ENCODE assay signal across 21 mouse cellular contexts in genomic region chr14:28653059-28653930, GRCm38 (mm10).
A peak's percentile ranks its signal among the peaks of the same experiment; 100 is the strongest.
DNase-seq lines count a peak whose midpoint lies in the region; ATAC-seq and TF ChIP-seq lines count a peak whose summit lies in the region.
"Had no signal": no experiment of that assay in that cellular context is flagged by ENCODE, and none has a peak within 500 bp of the region (broad histone marks: within the 10 kb centered on the region; RNA-seq: fewer than 3 reads in every experiment).

No protein-coding gene starts in this region.

- no peak overlapping the region for H3K4me2 ChIP-seq in kidney, embryonic 14.5 days (replicated peaks; ENCODE audit: low read depth, low read length)
- no peak overlapping the region for H3K4me2 ChIP-seq in liver, embryonic 13.5 days
- no peak overlapping the region for H3K4me2 ChIP-seq in midbrain, embryonic 15.5 days
- H3K4me2 ChIP-seq: embryonic facial prominence, embryonic 15.5 days; hindbrain, embryonic 13.5 days had no signal

- no peak for TF ChIP-seq CTCF in kidney, adult 2 months (conservative IDR thresholded peaks at IDR 0.05; ENCODE audit: insufficient read depth, insufficient read length, low read depth, low read length)

- WGBS in kidney, adult 2 months: 52% methylated on average over 10 of the region's 10 CpGs
- WGBS in kidney, embryonic 14.5 days: 68% methylated on average over 10 of the region's 10 CpGs
- 58% methylated on average over 10 of the region's 10 CpGs for WGBS in liver, embryonic 13.5 days (ENCODE audit: insufficient replicate concordance)
- WGBS in midbrain, embryonic 15.5 days: 85% methylated on average over 10 of the region's 10 CpGs

- H3K4me1 ChIP-seq in kidney, adult 2 months (ENCODE audit: control insufficient read depth, insufficient read depth, low read length): no peaks in the 10 kb centered on the region
- no peaks in the 10 kb centered on the region for H3K4me1 ChIP-seq in kidney, embryonic 14.5 days (ENCODE audit: control insufficient read depth, insufficient read depth, low read length)
- no peaks in the 10 kb centered on the region for H3K4me1 ChIP-seq in liver, embryonic 13.5 days (replicated peaks)
- no peaks in the 10 kb centered on the region for H3K4me1 ChIP-seq in midbrain, embryonic 15.5 days
- H3K4me1 ChIP-seq: embryonic facial prominence, embryonic 15.5 days; hindbrain, embryonic 13.5 days had no signal

- DNase-seq in kidney, adult 2 months: peak; percentile 38
- DNase-seq in kidney, postnatal 25 days: peak; percentile 13 to 38
- no peak for DNase-seq in liver, embryonic 13.5 days
- DNase-seq in left cerebral cortex, postnatal 10 days (ENCODE audit: extremely low spot score in 1 of 2, low spot score in 2 of 2): no peak
- DNase-seq in layer of hippocampus, adult 8-10 months (ENCODE audit: low spot score in 2 of 2): no peak
- DNase-seq: adrenal gland, postnatal 14 days; cerebellum, adult 8-10 months; gastrocnemius, postnatal 10 days; right cerebral cortex, adult 18-20 months; right cerebral cortex, postnatal 4 days; thymus, postnatal 14 days had no signal

- H3K9me3 ChIP-seq in kidney, embryonic 14.5 days (ENCODE audit: control insufficient read depth, low read length): no peaks in the 10 kb centered on the region
- no peaks in the 10 kb centered on the region for H3K9me3 ChIP-seq in liver, embryonic 13.5 days (replicated peaks)
- no peaks in the 10 kb centered on the region for H3K9me3 ChIP-seq in midbrain, embryonic 15.5 days
- H3K9me3 ChIP-seq: embryonic facial prominence, embryonic 15.5 days; hindbrain, embryonic 13.5 days had no signal

- no peak overlapping the region for H3K9ac ChIP-seq in kidney, embryonic 14.5 days (ENCODE audit: low read depth, low read length)
- no peak overlapping the region for H3K9ac ChIP-seq in liver, embryonic 13.5 days
- no peak overlapping the region for H3K9ac ChIP-seq in midbrain, embryonic 15.5 days
- H3K9ac ChIP-seq: embryonic facial prominence, embryonic 15.5 days; hindbrain, embryonic 13.5 days had no signal

- no peak overlapping the region for H3K27ac ChIP-seq in kidney, adult 2 months (ENCODE audit: insufficient read depth, low read depth, low read length)
- no peak overlapping the region for H3K27ac ChIP-seq in kidney, embryonic 14.5 days (ENCODE audit: low read depth, low read length)
- H3K27ac ChIP-seq in liver, embryonic 13.5 days: no peak overlapping the region
- no peak overlapping the region for H3K27ac ChIP-seq in midbrain, embryonic 15.5 days
- H3K27ac ChIP-seq: embryonic facial prominence, embryonic 15.5 days; hindbrain, embryonic 13.5 days; left cerebral cortex, adult 2 months; macrophage had no signal

- H3K27me3 ChIP-seq in kidney, adult 2 months (replicated peaks; ENCODE audit: control insufficient read depth, insufficient read depth, low read length): no peaks in the 10 kb centered on the region
- no peaks in the 10 kb centered on the region for H3K27me3 ChIP-seq in kidney, embryonic 14.5 days (ENCODE audit: control insufficient read depth, insufficient read depth, low read length)
- H3K27me3 ChIP-seq in liver, embryonic 13.5 days: no peaks in the 10 kb centered on the region
- H3K27me3 ChIP-seq in midbrain, embryonic 15.5 days (replicated peaks): no peaks in the 10 kb centered on the region
- H3K27me3 ChIP-seq: embryonic facial prominence, embryonic 15.5 days; hindbrain, embryonic 13.5 days had no signal

- intact Hi-C loops in left cerebral cortex, postnatal 10 days (cut with DNase I): no loop called here

- TF ChIP-seq POLR2A in kidney, adult 2 months (IDR thresholded peaks at IDR 0.05; ENCODE audit: low read depth, low read length): no peak

- peak; percentile 68; the same call in 1 of the 2 replicates for ATAC-seq in kidney, embryonic 14.5 days (ENCODE audit: low FRiP score, low TSS enrichment)
- peak; percentile 58 for ATAC-seq in liver, embryonic 13.5 days (ENCODE audit: low read depth)
- ATAC-seq in midbrain, embryonic 15.5 days (replicated peaks): no peak
- ATAC-seq: activated CD4-positive, CD25-positive, alpha-beta regulatory T cell, adult 4 months; forebrain, embryonic 14.5 days; inflammation-experienced regulatory T-cells, adult 6 months; lung, postnatal 0 days had no signal

- H3K36me3 ChIP-seq in kidney, adult 2 months (ENCODE audit: control insufficient read depth, insufficient read depth, low read length): no peaks in the 10 kb centered on the region
- no peaks in the 10 kb centered on the region for H3K36me3 ChIP-seq in kidney, embryonic 14.5 days (ENCODE audit: control insufficient read depth, insufficient read depth, low read length)
- H3K36me3 ChIP-seq in liver, embryonic 13.5 days: no peaks in the 10 kb centered on the region
- H3K36me3 ChIP-seq in midbrain, embryonic 15.5 days (replicated peaks): no peaks in the 10 kb centered on the region
- H3K36me3 ChIP-seq: embryonic facial prominence, embryonic 15.5 days; hindbrain, embryonic 13.5 days had no signal

- H3K4me3 ChIP-seq in kidney, adult 2 months (ENCODE audit: insufficient read depth, low read depth, low read length): no peak overlapping the region
- H3K4me3 ChIP-seq in kidney, embryonic 14.5 days (ENCODE audit: low read length): no peak overlapping the region
- no peak overlapping the region for H3K4me3 ChIP-seq in liver, embryonic 13.5 days (replicated peaks)
- H3K4me3 ChIP-seq in midbrain, embryonic 15.5 days: no peak overlapping the region
- H3K4me3 ChIP-seq: embryonic facial prominence, embryonic 15.5 days; hindbrain, embryonic 13.5 days; left cerebral cortex, adult 2 months had no signal

Comparison
In these comparisons a context has a peak if more than half of its experiments do, and no peak if none do; other contexts are left out.
1. DNase-seq: peak in kidney, adult 2 months (single experiment) and kidney, postnatal 25 days (2 of 2); none in liver, embryonic 13.5 days (single experiment), left cerebral cortex, postnatal 10 days (0 of 2) and layer of hippocampus, adult 8-10 months (0 of 2).